Mouse (Mus musculus) CD8-positive naive resting alpha-beta T cell, adult 2 months (primary cell): Measurements from ENCODE around the gene Abl1.

Source experiments
- DNase-seq, 2 experiments: peaks; one replicate each; pipeline ENCODE4 v3.0.0; 2022; ENCODE audit warnings: low read depth in 2 of 2, low spot score in 2 of 2

The Abl1 gene

GRCm38 (mm10) chr2:31782958-31783602, 94.9 kb downstream of the Abl1 start:
- no peak for DNase-seq

- DNase-seq = peak; percentile 68 to 76
Observed at GRCm38 (mm10) chr2:31785074-31785473, 96.9 kb downstream of the Abl1 start.

GRCm38 (mm10) chr2:31787029-31787428, 98.9 kb downstream of the Abl1 start:
- peak; percentile 68 to 76 for DNase-seq

- DNase-seq = no peak
Observed at GRCm38 (mm10) chr2:31788227-31788626, 100.1 kb downstream of the Abl1 start.

- no peak for DNase-seq
Observed at GRCm38 (mm10) chr2:31789215-31789614, 101.0 kb downstream of the Abl1 start.

GRCm38 (mm10) chr2:31790728-31791251, 102.6 kb downstream of the Abl1 start:
- no peak for DNase-seq

- no peak for DNase-seq
Observed at GRCm38 (mm10) chr2:31791260-31791659, 103.1 kb downstream of the Abl1 start.

- no peak for DNase-seq
Observed at GRCm38 (mm10) chr2:31792611-31793010, 104.4 kb downstream of the Abl1 start.

- DNase-seq = no peak
Observed at GRCm38 (mm10) chr2:31796943-31797342, 108.8 kb downstream of the Abl1 start.

- DNase-seq = no peak
Observed at GRCm38 (mm10) chr2:31801416-31801815, 113.2 kb downstream of the Abl1 start.

- DNase-seq = no peak
Observed at GRCm38 (mm10) chr2:31802811-31803210, 114.6 kb downstream of the Abl1 start.

GRCm38 (mm10) chr2:31803480-31803879, 115.3 kb downstream of the Abl1 start:
- no peak for DNase-seq

GRCm38 (mm10) chr2:31806639-31807382, 118.6 kb downstream of the Abl1 start:
- DNase-seq = no peak

GRCm38 (mm10) chr2:31808410-31809357, 120.5 kb downstream of the Abl1 start:
- DNase-seq = no peak

GRCm38 (mm10) chr2:31809358-31809740, 121.2 kb downstream of the Abl1 start:
- DNase-seq = no peak

GRCm38 (mm10) chr2:31810444-31810843, 122.3 kb downstream of the Abl1 start, which contains the start of gene Qrfp:
Gene Qrfp, minus strand, starts transcription at chr2:31810580.
- DNase-seq = peak in 1 of 2 experiments; percentile 19

GRCm38 (mm10) chr2:31811086-31811958, 123.1 kb downstream of the Abl1 start:
- no peak for DNase-seq

GRCm38 (mm10) chr2:31813641-31814040, 125.5 kb downstream of the Abl1 start:
- DNase-seq = no peak

GRCm38 (mm10) chr2:31814699-31815098, 126.5 kb downstream of the Abl1 start:
- DNase-seq = peak; percentile 47 to 54

GRCm38 (mm10) chr2:31815367-31815766, 127.2 kb downstream of the Abl1 start:
- peak; percentile 51 to 64 for DNase-seq
